Mouse (Mus musculus) megakaryocyte, embryonic 14.5 days (primary cell): ENCODE data around the gene Ptpra.

Experiments used
- FLI1 ChIP-seq: IDR thresholded peaks from 2 replicates; pipeline ENCODE4 v1.6.1; 2012; ENCODE audit warnings: low read length, inconsistent platforms, mixed read lengths
- GATA1 ChIP-seq: IDR thresholded peaks from 3 replicates; pipeline ENCODE4 v1.6.1; 2012; ENCODE audit warnings: mixed read lengths, low read length, inconsistent platforms, borderline replicate concordance

- TF ChIP-seq FLI1 (no peak), GATA1 (no peak)
These were observed 13.3 kb upstream of the Ptpra start for GRCm38 (mm10) chr2:130436769-130437168.
